Mouse (Mus musculus) G1E (cell line): ENCODE measurements at regions not wholly inside any gene's neighbourhood (a gene's known extent, or its start where the extent isn't known, plus 50 kb on each side); places are given as distances from the start of the nearest gene placed in this dataset.

Experiments
- CTCF ChIP-seq: IDR thresholded peaks from 2 replicates; pipeline ENCODE4 v1.5.1; 2012; ENCODE audit warnings: low read depth, low read length, inconsistent platforms, mixed read lengths
- TAL1 ChIP-seq: conservative IDR thresholded peaks from 2 replicates; pipeline ENCODE4 v1.6.1; 2012; ENCODE audit warnings: low read depth, low read length, inconsistent platforms, mixed read lengths

GRCm38 (mm10) chr4:131500928-131501650 lies 337.0 kb downstream of the Ptpru start:
- TF ChIP-seq CTCF (no peak), TAL1 (no peak)
